Mouse (Mus musculus) urinary bladder, postnatal 25 days (tissue): ENCODE measurements around the gene Plekhm2.

Source experiments
- DNase-seq: peaks from one replicate; pipeline ENCODE4 v3.0.0; 2022; ENCODE audit warnings: low spot score

Gene Plekhm2

DNA sequence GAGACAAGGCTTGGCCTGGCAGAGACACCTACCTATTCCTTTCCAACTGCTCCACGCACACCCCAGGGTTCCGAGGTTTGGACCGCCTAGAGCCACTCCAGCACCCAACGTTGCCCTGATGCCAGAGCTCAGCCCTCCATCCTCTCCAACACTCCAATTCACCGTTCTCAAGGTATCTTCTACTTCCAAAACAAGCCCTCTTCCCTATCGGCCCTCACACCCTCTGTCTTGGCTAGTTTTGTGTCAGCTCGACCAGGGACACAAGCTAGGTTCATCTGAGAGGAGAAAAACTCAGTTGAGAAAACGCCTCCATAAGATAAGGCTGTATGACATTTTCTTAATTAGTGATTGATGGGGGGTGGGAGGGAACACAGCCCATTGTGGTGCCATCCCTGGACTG is at the start of gene Plekhm2:
Plekhm2 (minus strand) TSS at position 101 of the 400 bp plus-strand sequence.
- DNase-seq = no peak

DNA sequence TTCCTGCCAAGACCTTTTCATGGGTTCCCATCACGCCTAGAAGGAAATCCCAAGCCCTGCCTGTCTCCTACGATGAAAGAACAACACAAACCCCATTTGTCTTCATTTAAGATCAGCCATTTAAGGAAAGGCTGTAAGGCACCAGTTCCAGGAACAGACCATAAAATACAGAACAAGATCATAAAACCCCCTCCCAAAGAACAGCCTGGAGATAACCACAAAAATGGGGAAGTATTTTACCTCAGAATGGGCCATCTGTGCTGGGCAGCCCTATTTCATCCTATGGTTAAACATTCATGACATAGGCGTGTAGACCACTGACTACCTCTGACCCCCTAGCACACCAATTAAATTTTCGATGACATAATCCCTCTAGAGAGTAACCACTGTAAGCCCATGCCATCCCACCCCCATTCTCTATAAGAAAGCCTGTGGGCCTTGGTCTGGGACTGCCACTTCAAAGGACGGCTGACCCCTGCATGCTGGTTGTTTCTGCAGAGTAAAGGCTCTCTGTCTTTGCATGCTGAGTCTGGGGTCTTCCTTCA is 49.0 kb upstream of the Plekhm2 start:
- no peak for DNase-seq

DNA sequence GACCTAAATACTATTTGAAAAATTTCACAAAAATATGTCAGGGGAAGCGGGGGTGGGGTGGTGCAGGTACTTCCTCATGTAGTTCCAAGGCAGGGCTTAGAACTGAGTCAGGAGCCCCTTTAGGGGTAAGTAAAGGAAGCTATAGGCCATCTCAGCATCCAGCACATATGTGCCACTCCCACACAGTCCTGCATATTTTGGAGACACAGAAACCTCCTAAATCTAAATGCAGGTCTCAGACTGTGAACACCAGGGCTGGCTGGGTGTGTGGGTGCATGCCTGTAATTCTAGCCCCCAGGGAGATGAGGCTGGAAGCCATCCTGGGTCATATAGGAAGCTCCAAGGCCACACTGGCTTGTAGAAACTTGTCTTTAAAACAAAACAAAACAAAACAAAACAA is 46.6 kb upstream of the Plekhm2 start:
- no peak for DNase-seq

DNA sequence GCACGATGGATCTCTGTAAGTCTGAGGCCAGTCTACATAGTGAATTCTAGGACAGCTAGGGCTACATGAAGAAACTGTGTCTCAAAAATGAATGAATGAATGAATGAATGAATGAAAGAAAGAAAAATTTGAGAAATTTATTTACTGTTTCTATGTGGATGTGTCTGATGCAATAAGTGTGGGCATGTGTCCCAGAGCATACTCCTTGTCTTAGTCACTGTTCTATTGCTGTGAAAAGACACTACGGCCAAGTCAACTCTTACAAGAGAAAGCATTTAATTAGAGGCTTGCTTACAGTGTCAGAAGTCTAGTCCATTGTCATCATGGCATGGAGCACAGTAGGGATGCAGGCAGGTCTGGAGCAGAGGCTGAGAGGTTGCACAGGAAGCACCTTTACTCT is 44.3 kb upstream of the Plekhm2 start:
- no peak for DNase-seq

DNA sequence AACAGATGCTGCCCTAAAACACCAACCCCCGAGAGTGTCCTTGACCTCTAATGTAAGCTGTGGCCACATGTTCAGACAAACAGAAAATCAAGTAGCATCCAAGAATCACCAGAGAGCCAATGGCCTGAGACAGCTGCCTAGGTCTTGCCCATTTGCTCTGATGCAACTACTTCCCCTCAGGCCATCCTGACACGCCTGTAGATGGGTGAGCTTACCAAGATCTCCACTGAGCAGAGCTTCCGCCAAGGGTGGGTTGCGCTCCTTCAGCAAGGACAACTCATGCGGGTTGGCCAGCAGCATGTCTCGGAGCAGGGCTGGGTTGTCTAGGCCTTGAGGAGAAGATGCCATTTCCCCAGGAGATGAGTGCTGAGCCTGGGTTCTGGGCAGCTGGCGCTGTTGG is 43.3 kb upstream of the Plekhm2 start:
- DNase-seq = no peak

DNA sequence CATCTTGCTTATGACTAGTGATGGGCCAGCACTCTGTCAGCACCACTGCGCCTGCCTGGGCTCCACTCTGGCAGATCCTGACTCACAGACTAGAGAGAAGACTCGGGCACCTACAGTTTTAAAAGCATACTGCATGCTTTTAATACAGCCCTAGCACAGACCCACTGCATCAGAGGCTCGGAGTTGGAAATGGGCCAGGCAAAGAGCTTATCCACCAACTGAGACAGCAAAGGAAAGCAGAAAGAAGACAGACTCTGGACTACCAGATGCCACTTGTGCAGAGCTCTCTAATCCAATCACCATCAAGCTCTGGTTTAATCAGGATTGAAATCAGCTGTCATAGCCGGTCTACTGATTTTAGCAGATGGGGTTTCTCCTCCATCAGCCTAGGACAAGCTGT is 40.6 kb upstream of the Plekhm2 start:
- DNase-seq = no peak

DNA sequence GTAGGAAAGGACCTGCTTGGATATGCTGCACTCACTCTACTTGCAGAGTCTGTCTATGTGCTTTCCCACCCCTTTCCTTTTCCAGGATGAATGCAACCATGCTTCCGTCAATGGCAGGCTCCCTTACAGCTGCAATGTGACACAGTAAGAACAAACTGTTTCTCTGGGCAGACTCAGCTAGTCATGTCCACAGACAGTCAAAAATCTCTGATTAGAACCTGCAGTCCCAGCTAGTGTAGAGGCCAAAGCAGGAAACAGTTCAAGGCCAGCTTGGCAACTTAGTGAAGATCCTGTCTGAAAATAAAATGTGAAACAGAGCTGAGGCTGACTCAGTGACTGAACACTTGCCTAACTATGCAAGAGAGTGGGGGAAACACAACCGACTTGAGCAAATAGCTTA is 39.9 kb upstream of the Plekhm2 start:
- no peak for DNase-seq

DNA sequence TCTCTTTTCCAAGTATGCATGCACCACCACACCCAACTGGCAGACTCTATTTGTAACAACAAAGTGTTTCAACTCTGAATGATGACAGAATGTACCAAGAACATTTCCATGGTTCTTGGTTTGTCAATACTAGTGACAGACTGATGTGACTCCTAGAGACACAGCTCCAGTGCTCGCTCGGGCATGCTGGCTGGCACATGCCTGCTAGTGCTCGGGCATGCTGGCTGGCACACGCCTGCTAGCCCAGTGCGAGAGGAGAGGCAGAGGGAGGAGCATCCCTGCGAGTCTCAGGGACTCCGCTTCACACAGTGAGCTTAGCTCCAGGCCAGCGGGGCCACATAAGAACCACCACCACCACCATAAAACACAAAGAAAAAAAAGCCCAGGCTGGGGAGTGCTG is 30.0 kb upstream of the Plekhm2 start:
- DNase-seq = no peak

DNA sequence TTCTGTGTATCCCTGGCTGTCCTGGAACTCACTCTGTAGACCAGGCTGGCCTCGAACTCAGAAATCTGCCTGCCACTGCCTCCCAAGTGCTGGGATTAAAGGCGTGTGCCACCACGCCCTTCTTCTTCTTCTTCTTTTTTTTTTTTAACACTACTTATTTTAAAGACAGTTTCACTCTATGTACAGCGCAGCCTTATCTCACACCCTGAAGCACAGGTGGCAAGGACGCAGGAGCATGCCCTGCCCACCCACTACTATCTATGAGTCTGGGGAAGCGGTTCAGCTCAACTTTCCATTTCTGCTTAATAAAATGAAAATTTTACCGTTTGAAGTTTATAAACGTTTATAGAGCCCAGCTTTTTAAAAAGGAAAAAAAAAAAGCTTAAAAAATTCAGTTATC is 23.8 kb upstream of the Plekhm2 start:
- DNase-seq = no peak

DNA sequence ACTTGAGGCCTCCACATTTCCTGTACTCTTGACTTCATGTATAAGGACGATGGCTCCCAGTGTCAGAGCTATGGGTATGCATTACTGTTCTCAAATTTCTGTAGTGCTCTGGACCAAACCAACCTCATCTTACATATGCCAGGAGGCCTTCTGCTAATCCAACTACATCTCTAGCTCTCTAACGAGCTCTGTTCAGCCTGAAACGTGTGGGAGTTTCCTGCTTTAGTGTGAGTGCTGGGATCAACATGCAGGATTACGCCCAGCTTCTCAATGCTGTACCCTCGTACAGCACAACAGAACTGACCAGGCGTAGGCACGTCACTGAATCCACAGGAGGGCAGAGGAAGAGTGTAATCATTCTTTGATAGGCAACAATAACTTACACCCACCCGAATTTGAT is 21.8 kb upstream of the Plekhm2 start:
- no peak for DNase-seq

DNA sequence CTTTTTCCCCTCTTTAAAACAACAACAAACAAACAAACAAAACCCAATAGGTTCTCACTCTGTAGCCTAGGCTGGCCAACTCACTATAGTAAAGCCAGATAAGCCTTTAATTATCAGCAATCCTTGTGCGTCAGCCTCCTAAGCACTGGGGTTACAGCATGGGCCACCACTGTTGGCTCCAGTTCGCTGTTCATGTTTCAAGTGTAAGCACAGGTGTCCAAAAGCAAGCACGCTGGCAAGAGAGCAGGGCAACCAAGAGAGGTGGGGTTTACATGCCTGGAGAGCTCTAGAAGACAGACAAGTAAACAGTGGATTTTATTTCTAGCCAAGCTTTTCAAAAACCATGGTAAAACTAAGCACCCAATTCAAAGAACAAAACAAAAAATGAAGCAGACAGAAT is 21.4 kb upstream of the Plekhm2 start:
- no peak for DNase-seq

DNA sequence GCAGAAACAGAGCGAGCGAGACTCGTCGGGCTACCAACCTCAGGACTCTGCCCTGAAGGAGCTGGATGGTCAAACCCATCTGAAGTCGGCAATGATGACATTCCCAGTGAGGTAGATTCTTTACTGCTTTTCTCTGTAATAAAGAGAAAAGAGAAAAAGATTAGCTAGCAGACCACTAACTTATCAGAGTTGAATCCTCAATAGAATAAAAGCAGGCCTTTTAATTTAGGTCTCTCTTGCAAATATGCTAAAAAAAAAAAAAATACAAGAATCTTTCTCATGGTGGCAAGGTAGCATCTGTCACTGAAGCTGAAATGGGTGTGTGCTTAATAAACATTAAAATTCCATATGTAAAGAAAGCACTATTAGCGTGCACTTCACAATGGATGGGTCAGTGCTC is 20.8 kb upstream of the Plekhm2 start, which contains the start of gene Rsc1a1:
Rsc1a1 (minus strand) TSS at position 101 of the 400 bp plus-strand sequence.
- no peak for DNase-seq

DNA sequence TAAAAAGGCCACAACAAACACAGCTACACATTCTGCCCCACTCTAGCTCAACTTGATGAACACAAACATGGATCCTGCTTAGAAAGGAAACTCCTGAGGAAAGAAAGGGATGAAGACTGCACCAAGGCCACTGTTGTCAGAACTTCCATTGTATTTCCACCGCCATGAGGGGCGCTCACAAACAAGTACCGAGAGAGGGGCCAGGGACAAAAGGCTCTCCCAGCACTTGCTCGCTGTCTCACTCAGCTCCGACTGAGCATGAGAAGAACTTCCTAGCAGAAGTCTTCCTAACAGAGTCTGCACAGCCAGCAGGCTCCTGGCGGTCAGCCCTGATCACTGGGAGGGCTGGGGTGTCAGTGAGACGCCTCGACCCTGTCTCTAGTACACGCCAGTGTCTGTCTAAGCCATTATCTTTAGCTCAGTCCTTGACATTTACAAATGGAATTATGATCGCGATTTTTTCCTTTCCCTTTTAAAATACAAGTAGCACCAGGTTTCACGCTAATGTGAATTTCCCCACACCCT is 18.1 kb upstream of the Plekhm2 start:
- DNase-seq = no peak

DNA sequence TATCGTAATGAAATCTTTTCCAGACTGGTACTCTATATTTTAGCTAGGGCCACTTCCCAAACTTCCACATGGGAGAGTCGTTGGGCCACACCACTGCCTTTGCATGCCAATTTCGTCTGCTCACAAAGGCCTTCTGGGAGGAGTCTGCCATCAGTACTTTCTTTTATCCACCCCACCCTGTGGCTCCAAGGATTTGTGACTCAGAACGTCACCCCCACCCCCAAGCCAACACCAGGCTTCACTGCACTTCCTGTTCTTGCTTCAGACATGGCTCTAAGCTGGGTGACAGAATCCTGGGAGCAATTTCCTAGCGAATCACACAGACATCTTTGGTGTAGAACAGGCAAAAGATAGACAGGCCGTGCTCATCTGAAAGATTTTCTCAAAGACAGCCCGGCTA is 17.1 kb upstream of the Plekhm2 start:
- peak; percentile 22 for DNase-seq

DNA sequence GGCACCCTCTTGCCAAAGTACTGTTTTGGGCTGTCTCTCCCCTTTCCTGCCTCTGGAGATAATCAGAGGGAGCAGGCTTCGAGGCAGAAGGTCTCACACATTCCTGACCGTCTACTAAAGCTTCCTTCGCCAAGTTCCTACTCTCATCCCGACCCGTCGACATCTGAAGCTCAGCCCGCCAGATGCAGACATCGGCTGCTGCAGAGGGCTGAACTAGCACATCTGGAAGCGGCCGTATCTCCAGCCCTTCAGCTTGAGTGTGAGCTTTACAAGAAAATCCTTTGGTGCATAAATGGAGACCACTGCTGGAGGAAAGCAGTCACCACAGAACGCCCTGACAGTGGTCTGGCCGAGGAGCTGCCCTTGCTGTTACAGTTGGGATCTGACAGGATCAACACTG is 16.2 kb upstream of the Plekhm2 start:
- no peak for DNase-seq

DNA sequence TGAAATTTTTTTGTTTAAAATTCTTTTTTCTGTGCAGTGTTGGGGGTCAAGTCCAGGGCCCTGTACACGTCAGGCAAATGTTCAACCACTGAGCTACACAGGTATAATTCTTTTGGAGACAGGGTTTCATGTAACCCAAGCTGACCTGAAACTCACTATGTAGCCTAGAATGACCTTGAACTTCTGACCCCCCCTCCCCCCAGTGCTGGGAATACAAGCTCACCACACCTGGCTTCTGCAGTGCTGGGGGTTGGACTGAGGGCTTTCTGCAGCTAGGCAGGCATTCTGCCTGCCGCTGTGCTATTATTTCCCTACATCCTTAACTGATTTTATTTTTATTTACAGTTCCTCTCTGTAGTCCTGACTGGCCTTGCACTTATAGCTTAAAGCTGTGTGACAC is 14.3 kb upstream of the Plekhm2 start:
- DNase-seq = no peak

DNA sequence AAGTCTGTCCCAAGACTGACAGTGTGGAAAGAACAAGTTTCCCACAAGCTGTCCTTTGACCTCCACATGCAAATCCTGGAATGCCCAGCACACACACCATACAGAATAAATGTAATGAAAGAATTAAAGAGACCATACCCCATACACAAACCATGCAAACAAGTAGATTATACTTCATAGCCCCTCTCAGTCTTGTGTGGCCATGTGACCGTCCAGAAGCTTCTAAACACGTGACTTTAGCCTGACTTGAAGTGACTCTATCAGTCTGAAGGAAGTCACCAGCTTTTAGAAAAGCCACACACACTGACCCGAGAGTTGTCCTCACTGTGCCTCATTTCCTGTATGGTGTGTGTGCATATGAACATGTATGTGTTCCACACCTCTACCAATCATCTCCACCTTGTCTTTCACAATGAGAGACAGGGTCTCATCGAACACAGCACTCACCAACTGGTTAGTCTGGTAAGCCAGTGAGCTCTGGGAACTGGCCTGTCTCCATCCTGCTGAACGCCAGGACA is 11.8 kb upstream of the Plekhm2 start:
- no peak for DNase-seq

DNA sequence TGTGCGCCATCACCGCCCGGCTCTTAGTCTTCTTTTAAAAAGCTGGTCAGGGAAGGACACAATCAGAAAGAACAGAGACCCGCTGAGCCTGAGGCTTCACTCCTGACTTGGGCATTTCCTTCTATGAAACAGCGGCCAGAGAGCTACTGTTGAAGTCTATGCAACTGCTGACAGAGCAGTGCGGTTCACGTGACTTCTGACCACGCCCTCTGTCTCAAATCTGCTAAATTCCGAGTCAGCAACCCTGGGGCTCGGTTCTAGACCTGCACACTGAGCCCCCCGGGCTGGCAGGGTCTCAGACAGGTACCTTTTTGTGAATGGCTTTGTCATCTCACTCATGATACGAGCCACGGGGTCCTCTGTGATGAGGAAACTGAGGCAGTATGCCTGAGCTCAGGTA is 7.6 kb upstream of the Plekhm2 start:
- DNase-seq = no peak

DNA sequence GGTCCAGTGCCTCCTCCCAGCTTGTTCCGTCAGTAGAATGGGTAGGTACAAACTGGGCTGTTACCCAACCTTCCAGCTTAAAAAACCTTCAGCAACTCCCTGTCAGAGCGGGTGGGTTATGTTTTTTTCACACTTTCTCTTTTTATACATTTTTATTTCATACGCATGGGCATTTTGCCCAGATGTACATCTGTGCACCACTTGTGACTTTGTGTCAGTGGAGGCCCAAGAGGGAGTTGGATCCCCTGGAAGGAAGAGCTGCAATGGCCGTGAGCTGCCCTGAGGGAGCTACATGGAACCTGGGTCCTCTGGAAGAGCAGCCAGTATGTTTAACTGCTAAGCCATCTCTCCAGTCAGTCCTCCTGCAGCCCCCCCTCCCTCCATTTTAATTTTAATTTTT is 6.7 kb upstream of the Plekhm2 start:
- no peak for DNase-seq

DNA sequence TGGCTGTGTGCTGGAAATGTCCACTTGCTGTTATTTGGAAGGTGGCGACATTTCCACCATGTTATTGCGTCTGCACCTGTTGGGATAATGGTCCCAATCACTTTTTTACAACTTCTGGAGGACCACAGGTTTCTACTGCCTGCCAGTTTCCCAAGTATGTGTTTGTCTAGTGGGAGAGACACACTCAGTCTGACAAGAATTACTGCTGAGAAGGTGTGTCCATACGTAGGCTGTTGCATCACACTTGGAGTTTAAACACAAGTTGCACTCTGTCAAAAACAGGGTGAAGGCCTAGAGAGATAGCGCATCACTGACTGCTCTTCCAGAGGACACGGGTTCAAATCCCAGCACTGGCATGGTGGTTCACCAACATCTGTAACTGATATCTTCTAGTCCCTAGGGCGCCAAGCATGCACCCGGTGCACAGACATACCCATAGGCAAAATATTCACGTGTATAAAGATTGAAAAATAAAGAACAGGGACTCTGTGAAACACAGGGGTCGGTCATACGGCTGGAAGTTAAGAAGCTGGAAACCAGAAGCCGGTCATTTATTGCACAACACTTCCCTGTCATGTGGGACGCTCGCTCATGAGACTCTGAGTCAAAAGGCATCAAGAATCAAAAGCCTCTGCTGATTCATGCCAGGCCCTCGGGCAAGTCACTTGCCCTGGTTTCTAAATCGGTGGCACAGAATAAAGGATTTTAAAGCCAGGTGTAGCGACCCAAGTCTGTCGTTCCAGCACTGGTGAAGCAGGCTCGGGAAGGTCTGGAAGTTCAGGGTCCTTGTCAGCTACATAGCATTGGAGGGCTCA is 5.4 kb upstream of the Plekhm2 start:
- DNase-seq = no peak

DNA sequence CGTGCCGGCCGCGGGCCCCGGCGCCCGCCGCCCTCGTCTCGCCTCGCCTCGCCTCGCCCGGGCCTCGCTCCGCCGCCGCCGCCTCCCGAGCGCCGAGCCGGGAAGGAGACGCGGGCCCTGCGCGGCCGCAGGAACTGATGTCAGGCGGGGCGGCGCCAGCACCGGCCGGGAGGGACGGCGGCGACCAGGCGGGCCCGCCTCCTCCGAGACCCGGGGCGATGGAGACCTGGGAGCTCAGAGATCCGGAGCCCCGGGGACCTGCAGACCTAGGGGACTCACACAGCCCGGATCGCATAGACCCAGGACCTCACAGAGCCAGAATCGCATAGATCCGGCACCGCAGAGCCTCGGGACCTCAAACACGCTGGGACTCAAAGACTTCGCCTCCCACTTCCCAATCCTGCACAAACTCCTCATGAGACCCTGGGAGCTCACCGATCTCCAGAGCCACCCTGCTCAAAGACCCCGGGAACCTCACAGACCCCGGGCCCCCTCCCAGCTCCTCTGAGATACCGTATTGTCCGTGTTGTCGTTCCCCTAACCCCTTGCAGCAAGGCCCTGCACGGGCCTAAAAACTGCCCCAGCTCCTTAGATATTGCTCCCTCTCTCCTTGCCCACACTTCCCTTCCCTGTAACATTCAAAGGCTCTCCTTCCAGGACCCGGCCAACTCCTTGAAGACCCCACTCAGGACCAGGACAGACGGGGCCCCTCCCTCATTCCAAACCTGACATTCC is 521 bp downstream of the Plekhm2 start:
- DNase-seq = peak; percentile 73

DNA sequence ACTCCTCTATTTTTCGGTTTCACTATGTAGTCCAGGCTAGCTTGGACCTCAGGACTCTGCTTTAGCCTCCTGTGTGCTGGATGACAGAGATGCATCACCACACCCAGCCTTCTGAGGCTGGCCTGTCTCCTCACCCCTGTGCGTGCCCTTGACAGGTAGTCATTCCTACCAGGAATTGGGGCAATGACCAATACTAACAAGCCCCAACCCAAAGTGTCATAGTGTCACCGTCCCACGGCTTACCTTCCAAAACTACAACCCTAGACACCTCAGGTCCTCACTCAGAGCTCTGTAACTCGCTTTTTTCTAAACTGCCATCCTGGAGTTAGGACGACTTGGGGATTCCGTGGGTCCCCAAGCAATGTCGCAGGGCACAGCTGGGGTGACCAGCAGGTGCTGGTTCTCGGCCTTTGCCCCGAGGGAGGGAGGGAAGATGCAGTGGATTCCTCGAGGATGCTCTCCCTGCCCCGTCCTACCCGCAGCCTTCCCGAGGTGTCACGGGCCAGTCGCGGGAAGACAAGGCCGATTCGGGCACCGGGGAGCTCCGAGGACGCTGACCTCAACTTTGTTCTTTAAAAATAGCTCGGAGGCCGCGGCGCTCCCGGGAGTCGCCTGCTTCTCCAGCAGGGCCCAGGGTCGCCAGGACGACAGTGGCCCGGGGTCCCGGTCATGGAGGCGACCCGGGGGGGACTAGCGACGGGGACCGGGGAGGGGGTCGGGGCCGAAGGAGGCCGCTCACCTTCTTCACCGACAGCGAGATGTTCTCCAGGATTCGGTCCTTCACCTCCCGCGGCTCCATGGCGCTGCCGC is 1.4 kb downstream of the Plekhm2 start:
- peak; percentile 38 for DNase-seq
